Mouse (Mus musculus) gastrocnemius, adult 2 months (tissue): ENCODE measurements around the gene Senp6. TPM values are rescaled to one million over a fixed set of nuclear protein-coding genes. Genes with fewer than 3 reads are reported as not detected.

ENCODE experiments used
- DNase-seq: peaks from one replicate; pipeline ENCODE4 v3.0.0; 2022
- H3K27ac ChIP-seq: fragments of 200-600 bp; 2 replicates; pipeline ENCODE4 v1.8.1; 2022; ENCODE audit warnings: mild to moderate bottlenecking
- H3K4me3 ChIP-seq: fragments of 200-600 bp; 2 replicates; pipeline ENCODE4 v1.8.1; 2022; ENCODE audit warnings: mild to moderate bottlenecking, moderate library complexity
- CTCF ChIP-seq: fragments of 200-600 bp; IDR thresholded peaks from 2 replicates; pipeline ENCODE4 v1.8.1; 2022; ENCODE audit warnings: antibody characterized with exemption, mild to moderate bottlenecking, moderate library complexity
- intact Hi-C: fragments of 180-260 bp; cut with DNase I; formaldehyde crosslinking; loops from one replicate; pipeline ENCODE4 v1.15.1; 2025
- total RNA-seq, 2 experiments: library from RNA; stranded (reverse); gene quantifications; 2 replicates each; pipeline ENCODE4 v1.2.3; 2021

The Senp6 gene
- total RNA-seq, 2 experiments from 2014 or later, result 56.5 to 58.7 TPM

DNA sequence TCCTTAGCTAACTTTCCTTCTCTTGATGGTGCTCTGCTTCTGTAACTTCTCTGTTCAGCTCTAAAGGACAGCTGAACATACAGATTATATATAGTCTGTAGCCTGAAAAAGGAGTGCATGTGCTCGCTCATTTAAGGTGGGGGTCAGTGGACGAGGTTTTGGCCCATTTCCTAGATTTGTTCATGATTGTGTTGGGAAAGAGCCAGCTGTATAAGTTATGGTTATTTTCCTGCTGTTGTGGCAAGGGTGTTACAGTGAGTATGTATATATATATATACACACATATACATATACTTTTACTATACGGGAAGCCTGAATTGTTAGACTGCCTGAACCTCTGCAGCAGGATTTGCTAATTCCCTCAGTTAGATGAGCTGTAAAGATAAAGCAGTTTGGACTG lies 22.7 kb downstream of the Senp6 start:
- intact Hi-C loops, result no loop called here
- Histone ChIP-seq H3K27ac (no peak overlapping the region), H3K4me3 (no peak overlapping the region)
- DNase-seq, result no peak
- no peak for TF ChIP-seq CTCF

DNA sequence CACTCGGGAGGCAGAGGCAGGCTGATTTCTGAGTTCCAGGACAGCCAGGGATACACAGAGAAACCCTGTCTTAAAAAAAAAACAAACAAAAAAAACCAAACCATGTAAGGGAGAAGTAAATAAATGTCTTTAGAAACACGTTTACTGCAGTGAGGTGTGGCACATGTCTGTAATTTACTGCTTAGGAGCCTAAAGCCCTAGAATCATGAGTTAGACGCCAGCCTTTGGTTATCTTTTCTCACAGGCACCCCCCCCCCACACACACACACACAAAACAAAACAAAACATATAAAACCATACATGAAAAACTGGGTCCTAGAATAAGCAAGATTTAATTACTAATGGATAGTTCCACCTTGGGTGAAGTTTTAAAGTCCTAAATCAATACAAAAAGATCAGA lies 29.6 kb downstream of the Senp6 start:
- no peak for TF ChIP-seq CTCF
- intact Hi-C loops, result no loop called here
- Histone ChIP-seq H3K4me3 (no peak overlapping the region), H3K27ac (no peak overlapping the region)
- DNase-seq, result no peak

DNA sequence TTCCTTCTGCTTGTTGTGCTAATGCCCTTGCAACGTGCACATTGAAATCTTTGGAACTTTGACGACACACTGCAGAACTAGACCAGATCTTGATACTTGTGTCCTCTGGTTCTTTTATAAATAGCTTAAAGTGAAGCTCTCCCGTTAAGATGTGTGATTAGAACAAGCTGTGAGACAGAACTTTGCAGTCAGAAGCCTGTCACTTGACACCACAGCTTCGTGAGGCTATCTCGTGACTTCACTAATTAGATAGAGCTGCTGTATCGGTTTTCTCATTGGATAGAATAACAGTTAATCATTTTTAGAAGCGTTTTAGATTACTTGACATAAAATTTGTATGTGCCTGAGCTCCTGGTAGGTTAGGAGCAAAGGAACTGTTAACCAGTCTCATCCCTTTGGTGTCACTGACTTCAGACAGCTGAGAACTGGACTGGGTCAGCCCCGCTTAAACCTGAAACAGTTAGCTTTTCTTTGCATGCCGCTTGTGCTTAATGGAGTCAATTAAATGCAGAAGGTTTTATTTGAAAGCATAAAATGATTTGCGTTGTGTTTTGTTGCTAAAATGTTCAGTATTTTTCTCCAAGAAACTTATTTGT lies 79.4 kb downstream of the Senp6 start:
- Histone ChIP-seq H3K4me3 (no peak overlapping the region), H3K27ac (peak overlapping the region; percentile 9)
- intact Hi-C loops, result no loop called here
- no peak for TF ChIP-seq CTCF
- no peak for DNase-seq

DNA sequence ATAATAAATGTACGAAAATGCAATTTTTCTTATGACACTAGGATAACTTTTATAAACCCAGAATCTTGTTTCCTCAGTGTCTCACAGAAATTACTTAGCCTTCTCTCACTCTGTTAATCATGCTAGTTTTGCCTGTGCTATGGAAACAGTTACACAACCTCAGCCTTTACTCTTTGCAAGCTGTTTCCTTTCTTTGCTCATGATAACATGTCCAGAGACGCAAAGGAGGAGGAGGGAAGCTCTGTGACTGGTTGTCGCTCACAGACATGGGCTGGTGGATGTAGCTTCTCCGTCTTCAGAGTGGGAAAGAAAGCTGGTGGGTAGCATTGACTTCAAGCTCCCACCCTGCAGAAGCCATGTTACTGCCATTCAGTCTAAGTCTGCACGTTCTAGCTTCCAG lies 82.9 kb downstream of the Senp6 start:
- no peak for TF ChIP-seq CTCF
- no peak for DNase-seq
- H3K27ac ChIP-seq, result no peak overlapping the region
- intact Hi-C loops, result no loop called here
- H3K4me3 ChIP-seq, result no peak overlapping the region

DNA sequence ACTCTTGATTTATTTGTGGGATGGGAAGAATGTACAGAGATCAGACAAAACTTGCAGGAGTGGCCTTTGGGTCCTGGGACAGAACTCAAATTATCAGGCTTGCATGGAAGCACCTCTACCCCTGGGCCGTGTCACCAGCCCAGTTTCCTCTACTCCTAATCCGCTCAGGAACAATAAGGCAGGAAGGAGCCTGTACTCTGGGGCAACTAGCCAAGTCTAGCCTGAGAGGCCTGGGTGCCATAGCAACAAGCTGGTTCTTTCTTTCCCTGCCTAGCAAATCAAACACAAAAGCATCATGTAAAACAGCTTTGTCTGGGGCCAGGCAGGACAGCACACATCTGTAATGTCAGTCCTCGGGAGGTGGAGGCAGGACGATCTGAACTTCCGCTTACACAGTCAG lies 88.6 kb downstream of the Senp6 start:
- intact Hi-C loops, result no loop called here
- Histone ChIP-seq H3K27ac (no peak overlapping the region), H3K4me3 (no peak overlapping the region)
- TF ChIP-seq CTCF, result no peak
- no peak for DNase-seq

DNA sequence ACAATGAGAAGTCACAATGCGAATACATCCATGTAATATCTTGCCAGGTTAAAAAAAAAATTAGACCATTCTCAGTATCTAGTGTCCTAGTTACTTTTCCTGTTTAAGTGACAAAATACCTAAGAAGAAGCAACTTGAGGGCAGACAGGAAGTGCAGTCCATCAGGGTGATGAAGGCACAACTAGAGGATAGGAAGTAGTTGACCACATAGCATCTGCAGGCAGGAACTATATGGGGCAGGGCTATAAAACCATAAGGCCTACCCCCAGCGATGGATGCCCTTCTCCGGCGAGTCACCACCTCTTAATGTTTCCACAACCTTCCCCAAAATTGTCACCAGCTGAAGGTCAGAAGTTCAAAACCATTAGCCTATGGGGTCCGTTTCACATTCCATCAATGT lies 90.1 kb downstream of the Senp6 start:
- intact Hi-C loops, result no loop called here
- DNase-seq, result no peak
- no peak for TF ChIP-seq CTCF
- Histone ChIP-seq H3K27ac (no peak overlapping the region), H3K4me3 (no peak overlapping the region)

DNA sequence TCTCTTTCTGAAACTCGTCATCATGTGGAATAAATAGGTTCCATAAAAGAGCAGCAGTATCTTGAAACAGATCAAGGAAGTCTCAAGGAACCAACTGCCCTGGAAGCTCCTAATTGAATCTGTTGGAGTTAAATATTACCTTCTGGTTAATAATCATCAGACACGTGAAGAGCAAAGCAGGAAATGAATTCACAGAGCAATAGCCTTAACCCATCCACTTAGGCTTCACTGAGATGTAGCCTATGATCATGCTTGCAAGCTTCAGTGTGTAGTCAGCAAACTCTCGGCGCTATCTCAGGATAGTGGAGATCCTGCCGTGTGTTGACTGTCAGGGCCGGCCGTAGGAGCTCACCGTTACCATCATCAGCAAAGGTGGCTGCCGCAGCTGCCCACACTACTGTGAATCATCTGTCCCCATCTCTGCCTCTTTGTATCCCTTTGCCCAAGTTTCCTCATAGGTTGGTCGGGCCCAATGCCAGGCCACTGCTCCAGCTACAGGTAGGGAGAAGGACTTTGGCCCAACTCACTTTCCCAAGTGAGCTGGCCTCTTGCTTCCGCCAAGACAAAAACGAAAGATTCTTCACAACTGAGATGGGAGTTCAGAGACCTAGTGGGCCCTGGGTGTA lies 91.2 kb downstream of the Senp6 start:
- H3K4me3 ChIP-seq, result no peak overlapping the region
- intact Hi-C loops, result no loop called here
- DNase-seq, result no peak
- H3K27ac ChIP-seq, result no peak overlapping the region
- no peak for TF ChIP-seq CTCF

DNA sequence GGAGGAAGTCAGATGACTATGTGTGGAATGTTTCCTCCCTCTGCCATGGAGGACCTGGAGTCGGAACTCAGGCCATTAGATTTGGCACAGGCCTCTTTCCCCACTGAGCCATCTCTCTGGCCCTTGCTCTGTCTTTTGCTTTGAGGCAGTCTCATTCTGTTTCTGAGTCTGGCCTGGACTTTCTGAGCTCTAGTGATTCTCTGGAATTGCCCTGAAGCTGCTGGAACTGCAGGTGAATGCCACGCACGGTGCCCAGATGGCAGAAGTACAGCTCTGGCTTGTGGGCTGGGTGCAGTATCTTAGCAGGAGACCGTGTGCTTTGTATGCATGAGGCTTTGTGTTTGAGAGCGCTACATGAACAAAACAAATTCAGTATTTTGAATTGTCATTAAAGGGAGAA lies 92.2 kb downstream of the Senp6 start:
- intact Hi-C loops, result no loop called here
- Histone ChIP-seq H3K27ac (no peak overlapping the region), H3K4me3 (no peak overlapping the region)
- TF ChIP-seq CTCF, result no peak
- DNase-seq, result no peak

DNA sequence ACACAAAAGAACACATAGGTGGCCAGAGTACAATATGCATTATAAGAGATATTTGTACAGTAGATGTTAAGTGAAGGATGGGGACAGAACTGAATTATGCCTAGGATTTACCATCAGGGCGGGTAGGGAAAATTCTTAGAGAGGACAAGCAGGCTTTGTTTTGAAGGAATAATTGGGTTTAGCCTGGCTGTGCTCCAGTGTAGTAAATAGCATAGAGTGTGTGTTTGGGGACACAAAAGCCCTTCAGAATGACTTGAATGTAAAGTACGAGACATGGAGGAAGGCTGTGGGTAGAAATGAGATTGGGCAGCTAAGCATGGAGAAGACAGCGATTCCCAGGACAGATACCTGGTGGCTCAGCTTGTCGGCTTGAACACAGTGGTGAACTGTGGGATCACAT lies 94.7 kb downstream of the Senp6 start:
- Histone ChIP-seq H3K4me3 (no peak overlapping the region), H3K27ac (no peak overlapping the region)
- intact Hi-C loops, result no loop called here
- TF ChIP-seq CTCF, result no peak
- DNase-seq, result no peak

DNA sequence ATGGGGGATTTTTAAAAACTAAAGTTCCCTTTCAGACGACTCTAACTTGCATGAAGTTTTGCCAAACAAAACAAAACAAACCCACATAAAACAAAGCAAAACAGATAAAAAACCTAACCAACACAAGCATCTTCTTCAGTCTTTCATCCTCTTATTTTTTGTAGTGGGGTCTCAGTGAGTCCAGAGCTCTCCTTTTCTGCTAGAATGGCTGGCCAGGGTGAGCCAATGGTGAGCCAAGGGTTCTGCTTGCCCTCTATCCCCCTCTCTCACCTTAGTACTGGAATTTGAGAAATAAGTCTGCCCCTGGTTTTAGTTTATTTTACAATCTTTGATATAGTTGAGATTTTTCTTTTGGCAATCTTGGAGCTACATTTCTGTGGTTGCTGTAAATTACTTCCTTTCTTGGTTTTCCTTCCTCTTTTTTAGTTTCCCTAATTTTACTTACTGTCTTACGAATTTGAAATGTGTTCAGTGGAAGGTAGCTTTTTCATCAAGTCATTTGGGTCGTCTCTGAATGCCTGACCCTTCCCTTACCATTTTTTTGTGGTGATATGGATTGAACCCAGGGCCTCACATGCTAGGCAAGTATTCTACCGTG lies 96.5 kb downstream of the Senp6 start:
- intact Hi-C loops, result no loop called here
- no peak overlapping the region for H3K4me3 ChIP-seq
- no peak for TF ChIP-seq CTCF
- H3K27ac ChIP-seq, result no peak overlapping the region
- DNase-seq, result no peak

DNA sequence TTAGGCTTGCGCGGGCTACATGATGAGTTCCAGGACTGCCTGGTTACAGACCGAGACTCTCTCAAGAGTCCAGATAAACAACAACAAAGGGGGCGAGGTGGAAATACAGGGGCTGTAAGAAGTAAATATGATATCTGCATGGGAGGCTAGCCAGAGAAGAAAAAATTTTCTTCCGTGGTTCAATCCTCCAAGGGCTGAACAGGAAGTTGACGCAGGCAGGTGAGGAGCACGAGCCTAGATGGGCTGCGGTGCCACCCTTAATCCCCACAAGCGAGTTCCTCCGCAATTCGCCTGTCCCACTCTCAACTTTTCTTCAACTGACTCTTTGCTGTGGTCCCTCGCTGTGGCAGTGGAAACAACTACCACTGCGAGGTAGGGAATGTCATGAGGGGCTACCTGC lies 97.5 kb downstream of the Senp6 start:
- intact Hi-C loops, result no loop called here
- H3K27ac ChIP-seq, result peak overlapping the region; percentile 97
- no peak for TF ChIP-seq CTCF
- peak overlapping the region; percentile 85 for H3K4me3 ChIP-seq
- DNase-seq, result no peak

DNA sequence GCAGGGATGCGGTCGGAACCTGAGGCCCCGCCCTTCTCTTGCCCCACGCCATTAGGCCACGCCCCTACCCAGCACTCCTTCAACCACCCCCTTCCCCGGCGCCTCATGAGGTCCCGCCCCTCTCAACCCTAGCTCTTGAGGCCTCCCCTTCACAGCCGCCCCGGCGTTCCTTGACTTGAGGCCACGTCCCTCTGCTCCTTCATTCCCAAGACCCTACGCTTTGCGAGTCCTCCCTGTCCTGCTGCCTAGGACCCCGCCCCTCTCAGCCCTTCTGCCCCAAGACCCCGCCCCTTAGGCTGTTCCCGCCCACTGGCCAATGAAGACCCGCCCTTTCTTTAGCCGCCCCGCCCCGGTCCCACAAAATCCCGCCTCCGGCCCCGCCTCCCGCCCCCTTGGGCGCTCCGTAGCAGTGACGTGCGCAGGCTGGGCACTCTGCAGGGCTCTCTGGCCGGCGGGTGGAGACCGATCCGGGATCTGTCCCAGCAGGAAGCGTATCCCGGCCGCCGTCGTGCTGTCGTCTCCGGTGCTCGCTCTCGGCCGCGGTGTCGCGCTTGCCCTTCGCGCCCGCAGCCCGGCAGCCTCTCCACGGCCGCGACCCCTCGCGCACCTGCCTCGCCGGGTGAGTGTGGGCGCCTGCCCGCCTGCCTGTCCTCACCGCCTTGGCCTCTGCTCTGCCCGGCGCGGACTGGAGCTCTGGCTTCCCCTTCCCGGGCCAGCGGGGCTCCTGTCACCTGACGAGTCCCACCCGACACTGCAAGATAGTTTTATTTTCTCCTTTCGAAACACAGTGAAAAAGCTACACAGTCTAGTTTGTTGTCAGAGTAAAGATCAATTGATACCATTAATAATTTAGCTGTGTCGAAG lies 98.1 kb downstream of the Senp6 start, which contains the start of gene Myo6:
Myo6 (plus strand) TSS at position 421 of the 864 bp plus-strand sequence.
- intact Hi-C loops, result no loop called here
- H3K4me3 ChIP-seq, result peak within 1 kb of the TSS; percentile 85

DNA sequence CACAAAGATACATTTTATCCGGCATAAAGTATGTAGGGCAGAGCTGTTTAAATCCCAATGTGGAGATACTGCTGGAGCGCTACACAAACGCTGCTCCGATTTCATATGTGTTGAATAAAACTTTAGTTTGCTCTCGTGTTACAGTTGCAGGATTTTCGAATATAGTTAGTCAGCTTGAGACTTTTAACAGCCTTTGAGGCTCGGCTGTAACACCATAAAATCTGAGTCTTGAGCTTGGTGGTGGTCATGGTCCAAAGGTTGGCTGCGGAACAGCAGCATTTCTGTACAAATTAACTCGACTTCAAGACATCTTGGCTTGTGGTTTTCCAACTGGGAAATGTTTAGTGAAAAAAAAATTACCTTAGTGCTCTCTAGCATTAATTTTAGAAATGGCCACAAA lies 99.0 kb downstream of the Senp6 start:
- intact Hi-C loops, result no loop called here
- H3K4me3 ChIP-seq, result peak overlapping the region; percentile 85
- no peak for DNase-seq
- no peak for TF ChIP-seq CTCF
- peak overlapping the region; percentile 97 for H3K27ac ChIP-seq

More for the DNA sequence above, 98.1 kb downstream of the Senp6 start, which contains the start of gene Myo6:
- peak; percentile 97 for DNase-seq
- H3K27ac ChIP-seq, result peak within 1 kb of the TSS; percentile 97
- TF ChIP-seq CTCF, result no peak
